Mouse (Mus musculus) forebrain, embryonic 16.5 days (tissue): ENCODE data around the gene Zfp366. TPM values are rescaled to one million over a fixed set of nuclear protein-coding genes. Genes with fewer than 3 reads are reported as not detected.

ENCODE experiments used
- ATAC-seq: fragments of 200-750 bp; cut with Nextera tagmentation; 2 replicates; pipeline ENCODE4 v1.8.0; 2017; ENCODE audit warnings: mild to moderate bottlenecking, moderate library complexity
- H3K27ac ChIP-seq: fragments of 300-500 bp; sonication (generic); 2 replicates; pipeline ENCODE4 v1.5.1; 2014; ENCODE audit warnings: low read length, control low read depth
- H3K27me3 ChIP-seq: fragments of 300-500 bp; sonication (generic); replicated peaks from 2 replicates; pipeline ENCODE4 v1.6.1; 2014; ENCODE audit warnings: low read length; ENCODE audit not compliant: control insufficient read depth, insufficient read depth
- H3K36me3 ChIP-seq: fragments of 300-500 bp; sonication (generic); 2 replicates; pipeline ENCODE4 v1.6.1; 2014; ENCODE audit not compliant: control insufficient read depth, insufficient read depth
- H3K4me1 ChIP-seq: fragments of 300-500 bp; sonication (generic); replicated peaks from 2 replicates; pipeline ENCODE4 v1.6.1; 2014; ENCODE audit warnings: low read length; ENCODE audit not compliant: control insufficient read depth, insufficient read depth
- H3K4me2 ChIP-seq: fragments of 300-500 bp; sonication (generic); 2 replicates; pipeline ENCODE4 v1.6.1; 2014; ENCODE audit warnings: mild to moderate bottlenecking, low read length, control low read depth
- H3K4me3 ChIP-seq: fragments of 300-500 bp; sonication (generic); replicated peaks from 2 replicates; pipeline ENCODE4 v1.5.1; 2014; ENCODE audit warnings: mild to moderate bottlenecking, low read length, control low read depth
- H3K9ac ChIP-seq: fragments of 300-500 bp; sonication (generic); replicated peaks from 2 replicates; pipeline ENCODE4 v1.6.1; 2014; ENCODE audit warnings: low read depth, low read length, control low read depth
- H3K9me3 ChIP-seq: fragments of 300-500 bp; sonication (generic); 2 replicates; pipeline ENCODE4 v1.6.1; 2016; ENCODE audit warnings: low read length; ENCODE audit not compliant: control insufficient read depth
- WGBS: fragments of 180-500 bp; shearing (Covaris S2); extraction: QIAGEN DNeasy Blood & Tissue Kit; methylation state at CpG from one replicate; pipeline ENCODE4 v1.1.7; 2014; 5-methylcytosine and 5-hydroxymethylcytosine counted together
- polyA plus RNA-seq: library from polyadenylated mRNA; unstranded; fragments of >200 nt; fragmentation: Nextera tagmentation; extraction: Ambion mirVana; gene quantifications from 2 replicates; pipeline ENCODE4 v1.2.1, GENCODE M21; 2015

The Zfp366 gene
- polyA plus RNA-seq, 1 experiment from 2014 or later = 0.56 TPM

GRCm38 (mm10) chr13:99229641-99230494, 45.2 kb downstream of the Zfp366 start:
- ATAC-seq = no peak
- no peak overlapping the region for H3K4me3 ChIP-seq
- no peaks in the 10 kb centered on the region for H3K4me1 ChIP-seq
- WGBS = 83% methylated on average over 9 of the region's 9 CpGs
- no peaks in the 10 kb centered on the region for H3K36me3 ChIP-seq
- H3K9me3 ChIP-seq = no peaks in the 10 kb centered on the region
- no peak overlapping the region for H3K9ac ChIP-seq
- H3K27ac ChIP-seq = no peak overlapping the region
- no peak overlapping the region for H3K4me2 ChIP-seq
- no peaks in the 10 kb centered on the region for H3K27me3 ChIP-seq

GRCm38 (mm10) chr13:99230495-99230868, 45.9 kb downstream of the Zfp366 start:
- no peaks in the 10 kb centered on the region for H3K9me3 ChIP-seq
- no peak overlapping the region for H3K9ac ChIP-seq
- 54% methylated on average over 3 of the region's 3 CpGs for WGBS
- H3K4me3 ChIP-seq = no peak overlapping the region
- H3K4me1 ChIP-seq = no peaks in the 10 kb centered on the region
- H3K27ac ChIP-seq = no peak overlapping the region
- H3K27me3 ChIP-seq = no peaks in the 10 kb centered on the region
- no peak overlapping the region for H3K4me2 ChIP-seq
- ATAC-seq = no peak
- no peaks in the 10 kb centered on the region for H3K36me3 ChIP-seq

- Histone ChIP-seq H3K27ac (no peak overlapping the region), H3K4me1 (no peaks in the 10 kb centered on the region; the same call in 1 of the 2 replicates), H3K4me3 (no peak overlapping the region), H3K9ac (no peak overlapping the region), H3K9me3 (no peaks in the 10 kb centered on the region), H3K36me3 (no peaks in the 10 kb centered on the region), H3K27me3 (no peaks in the 10 kb centered on the region), H3K4me2 (no peak overlapping the region)
- 74% methylated on average over 3 of the region's 3 CpGs for WGBS
- ATAC-seq = no peak
Observed at GRCm38 (mm10) chr13:99233333-99233732, 48.7 kb downstream of the Zfp366 start.

- Histone ChIP-seq H3K27ac (no peak overlapping the region), H3K4me2 (no peak overlapping the region), H3K27me3 (no peaks in the 10 kb centered on the region), H3K36me3 (no peaks in the 10 kb centered on the region), H3K9ac (no peak overlapping the region), H3K4me3 (no peak overlapping the region), H3K9me3 (no peaks in the 10 kb centered on the region), H3K4me1 (no peaks in the 10 kb centered on the region; the same call in 1 of the 2 replicates)
- WGBS = 83% methylated on average over 10 of the region's 10 CpGs
- ATAC-seq = no peak
Observed at GRCm38 (mm10) chr13:99233956-99234355, 49.3 kb downstream of the Zfp366 start.

GRCm38 (mm10) chr13:99235428-99236210, 51.0 kb downstream of the Zfp366 start:
- Histone ChIP-seq H3K9me3 (no peaks in the 10 kb centered on the region), H3K4me2 (no peak overlapping the region), H3K27me3 (no peaks in the 10 kb centered on the region), H3K4me3 (no peak overlapping the region), H3K36me3 (no peaks in the 10 kb centered on the region), H3K9ac (no peak overlapping the region), H3K4me1 (no peaks in the 10 kb centered on the region; the same call in 1 of the 2 replicates), H3K27ac (no peak overlapping the region)
- no peak for ATAC-seq
- 85% methylated on average over 19 of the region's 20 CpGs for WGBS

- Histone ChIP-seq H3K4me1 (no peaks in the 10 kb centered on the region; the same call in 1 of the 2 replicates), H3K27me3 (no peaks in the 10 kb centered on the region), H3K4me2 (no peak overlapping the region), H3K9me3 (no peaks in the 10 kb centered on the region), H3K9ac (no peak overlapping the region), H3K27ac (no peak overlapping the region), H3K36me3 (no peaks in the 10 kb centered on the region), H3K4me3 (no peak overlapping the region)
- WGBS = 79% methylated on average over 2 of the region's 2 CpGs
- ATAC-seq = no peak
Observed at GRCm38 (mm10) chr13:99236222-99236621, 51.6 kb downstream of the Zfp366 start.

- Histone ChIP-seq H3K9me3 (no peaks in the 10 kb centered on the region), H3K4me3 (no peak overlapping the region), H3K4me2 (no peak overlapping the region), H3K36me3 (no peaks in the 10 kb centered on the region), H3K27ac (no peak overlapping the region), H3K9ac (no peak overlapping the region), H3K4me1 (no peaks in the 10 kb centered on the region; the same call in 1 of the 2 replicates), H3K27me3 (no peaks in the 10 kb centered on the region)
- no peak for ATAC-seq
- 90% methylated on average over 5 of the region's 5 CpGs for WGBS
Observed at GRCm38 (mm10) chr13:99237122-99237521, 52.5 kb downstream of the Zfp366 start.

- H3K27ac ChIP-seq = no peak overlapping the region
- no peaks in the 10 kb centered on the region; the same call in 1 of the 2 replicates for H3K4me1 ChIP-seq
- 82% methylated on average over 1 of the region's 1 CpGs for WGBS
- no peaks in the 10 kb centered on the region for H3K9me3 ChIP-seq
- no peak overlapping the region for H3K4me3 ChIP-seq
- no peaks in the 10 kb centered on the region for H3K27me3 ChIP-seq
- H3K4me2 ChIP-seq = no peak overlapping the region
- H3K9ac ChIP-seq = no peak overlapping the region
- no peak for ATAC-seq
- no peaks in the 10 kb centered on the region for H3K36me3 ChIP-seq
Observed at GRCm38 (mm10) chr13:99237841-99238216, 53.2 kb downstream of the Zfp366 start.
